Mouse (Mus musculus) MEL (cell line): ENCODE measurements around the gene Gng7. TPM values are rescaled to one million over a fixed set of nuclear protein-coding genes. Genes with fewer than 3 reads are reported as not detected.

Source experiments
- DNase-seq: peaks from one replicate; pipeline ENCODE4 v3.0.0; 2011; ENCODE audit warnings: low read depth, low spot score
- H3K27ac ChIP-seq: 2 replicates; pipeline ENCODE4 v1.5.1; 2012; ENCODE audit warnings: low read depth, mild to moderate bottlenecking, control low read depth, low read length, moderate library complexity; ENCODE audit not compliant: control insufficient read depth
- H3K27me3 ChIP-seq, 2 experiments: fragments of 150-350 bp in 1 of 2; sonication (generic) in 1 of 2; 2 replicates each; pipeline ENCODE4 v1.6.1; 2012; ENCODE audit warnings: low read length in 2 of 2, mild to moderate bottlenecking in 2 of 2, improper control_type of control experiment in 1 of 2, moderate library complexity in 1 of 2; ENCODE audit not compliant: insufficient read depth in 2 of 2, control insufficient read depth in 1 of 2
- H3K36me3 ChIP-seq, 2 experiments: 2 replicates each; pipeline ENCODE4 v1.6.1; 2012 to 2014; ENCODE audit warnings: low read length in 2 of 2, improper control_type of control experiment in 1 of 2, inconsistent platforms in 1 of 2, mild to moderate bottlenecking in 1 of 2; ENCODE audit not compliant: insufficient read depth in 2 of 2, control insufficient read depth in 1 of 2
- H3K4me1 ChIP-seq, 2 experiments: fragments of 150-350 bp in 1 of 2; sonication (generic) in 1 of 2; 2 replicates each; pipeline ENCODE4 v1.6.1; 2012; ENCODE audit warnings: low read length in 2 of 2, improper control_type of control experiment in 1 of 2, mild to moderate bottlenecking in 1 of 2; ENCODE audit not compliant: insufficient read depth in 2 of 2, control insufficient read depth in 1 of 2
- H3K4me3 ChIP-seq, 2 experiments: fragments of 150-350 bp in 1 of 2; sonication (generic) in 1 of 2; 2 replicates each; pipeline ENCODE4 v1.5.1; 2012; ENCODE audit warnings: low read depth in 2 of 2, low read length in 2 of 2, mild to moderate bottlenecking in 2 of 2, moderate library complexity in 2 of 2, control low read depth in 1 of 2, improper control_type of control experiment in 1 of 2; ENCODE audit not compliant: control insufficient read depth in 1 of 2, insufficient read depth in 1 of 2
- H3K79me2 ChIP-seq: 2 replicates; pipeline ENCODE4 v1.6.1; 2012; ENCODE audit warnings: mild to moderate bottlenecking, low read length, moderate library complexity; ENCODE audit not compliant: control insufficient read depth, poor library complexity, insufficient read depth
- H3K9ac ChIP-seq: 2 replicates; pipeline ENCODE4 v1.6.1; 2012; ENCODE audit warnings: low read depth, mild to moderate bottlenecking, control low read depth, low read length, moderate library complexity; ENCODE audit not compliant: control insufficient read depth, poor library complexity, severe bottlenecking
- H3K9me3 ChIP-seq: fragments of 150-350 bp; sonication (generic); replicated peaks from 2 replicates; pipeline ENCODE4 v1.6.1; 2012; ENCODE audit warnings: mild to moderate bottlenecking, low read length, improper control_type of control experiment, moderate library complexity; ENCODE audit not compliant: insufficient read depth
- BHLHE40 ChIP-seq: IDR thresholded peaks from 2 replicates; pipeline ENCODE4 v1.6.1; 2012; ENCODE audit warnings: low read depth, mild to moderate bottlenecking, inconsistent platforms, low read length, improper control_type of control experiment, borderline replicate concordance
- CTCF ChIP-seq, 3 experiments: IDR thresholded peaks in 2 of 3; conservative IDR thresholded peaks in 1 of 3; 2 replicates each; pipeline ENCODE4 v1.5.1; 2011 to 2012; ENCODE audit warnings: low read length in 3 of 3, low read depth in 2 of 3, mild to moderate bottlenecking in 2 of 3, improper control_type of control experiment in 1 of 3, inconsistent platforms in 1 of 3, mixed read lengths in 1 of 3, moderate library complexity in 1 of 3; ENCODE audit not compliant: control insufficient read depth in 1 of 3, insufficient read depth in 1 of 3, poor library complexity in 1 of 3, severe bottlenecking in 1 of 3
- GABPA ChIP-seq: IDR thresholded peaks from 2 replicates; pipeline ENCODE4 v1.6.1; 2012; ENCODE audit warnings: low read depth, mild to moderate bottlenecking, inconsistent platforms, low read length, improper control_type of control experiment, moderate library complexity
- GATA1 ChIP-seq: IDR thresholded peaks from 2 replicates; pipeline ENCODE4 v1.6.1; 2011; ENCODE audit warnings: low read depth, low read length, improper control_type of control experiment
- HCFC1 ChIP-seq: IDR thresholded peaks from 2 replicates; pipeline ENCODE4 v1.6.1; 2012; ENCODE audit warnings: low read depth, mild to moderate bottlenecking, inconsistent platforms, low read length, improper control_type of control experiment, moderate library complexity
- JUND ChIP-seq: IDR thresholded peaks from 2 replicates; pipeline ENCODE4 v1.6.1; 2011; ENCODE audit warnings: low read depth, mild to moderate bottlenecking, improper control_type of control experiment, low read length
- MAX ChIP-seq: IDR thresholded peaks from 2 replicates; pipeline ENCODE4 v1.6.1; 2011; ENCODE audit warnings: low read length, improper control_type of control experiment
- MAZ ChIP-seq: IDR thresholded peaks from 2 replicates; pipeline ENCODE4 v1.6.1; 2012; ENCODE audit warnings: low read depth, mild to moderate bottlenecking, inconsistent platforms, low read length, improper control_type of control experiment
- MXI1 ChIP-seq: IDR thresholded peaks from 2 replicates; pipeline ENCODE4 v1.6.1; 2011; ENCODE audit warnings: mild to moderate bottlenecking, low read depth, low read length, improper control_type of control experiment
- MYB ChIP-seq: IDR thresholded peaks from 2 replicates; pipeline ENCODE4 v1.6.1; 2011; ENCODE audit warnings: mild to moderate bottlenecking, low read depth, low read length, improper control_type of control experiment
- NELFE ChIP-seq: IDR thresholded peaks from 2 replicates; pipeline ENCODE4 v1.6.1; 2011; ENCODE audit warnings: low read depth, low read length, improper control_type of control experiment
- NRF1 ChIP-seq: IDR thresholded peaks from 2 replicates; pipeline ENCODE4 v1.6.1; 2014; ENCODE audit warnings: low read depth, mild to moderate bottlenecking, inconsistent platforms, low read length, improper control_type of control experiment, moderate library complexity; ENCODE audit not compliant: poor library complexity, insufficient read depth, severe bottlenecking
- POLR2AphosphoS5 ChIP-seq: IDR thresholded peaks from 2 replicates; pipeline ENCODE4 v1.6.1; 2012; ENCODE audit warnings: low read depth, borderline replicate concordance, mild to moderate bottlenecking, inconsistent platforms, low read length, moderate library complexity, mixed read lengths
- RCOR1 ChIP-seq: IDR thresholded peaks from 2 replicates; pipeline ENCODE4 v1.6.1; 2012; ENCODE audit warnings: low read depth, mild to moderate bottlenecking, inconsistent platforms, low read length, improper control_type of control experiment
- SMC3 ChIP-seq: IDR thresholded peaks from 2 replicates; pipeline ENCODE4 v1.6.1; 2011; ENCODE audit warnings: low read depth, low read length, improper control_type of control experiment
- TBP ChIP-seq: IDR thresholded peaks from 2 replicates; pipeline ENCODE4 v1.8.0; 2011; ENCODE audit warnings: low read depth, low read length, improper control_type of control experiment
- UBTF ChIP-seq: IDR thresholded peaks from 2 replicates; pipeline ENCODE4 v1.6.1; 2012; ENCODE audit warnings: low read depth, mild to moderate bottlenecking, inconsistent platforms, low read length, improper control_type of control experiment, moderate library complexity, borderline replicate concordance; ENCODE audit not compliant: insufficient read depth
- ZC3H11A ChIP-seq: IDR thresholded peaks from 2 replicates; pipeline ENCODE4 v1.6.1; 2012; ENCODE audit warnings: low read depth, mild to moderate bottlenecking, inconsistent platforms, low read length, improper control_type of control experiment
- ZMIZ1 ChIP-seq: IDR thresholded peaks from 2 replicates; pipeline ENCODE4 v1.6.1; 2012; ENCODE audit warnings: low read depth, mild to moderate bottlenecking, inconsistent platforms, low read length, improper control_type of control experiment, moderate library complexity
- ZNF384 ChIP-seq: IDR thresholded peaks from 2 replicates; pipeline ENCODE4 v1.6.1; 2012; ENCODE audit warnings: low read depth, mild to moderate bottlenecking, inconsistent platforms, low read length, improper control_type of control experiment
- polyA plus RNA-seq, 2 experiments: library from polyadenylated mRNA; stranded (reverse) in 1 of 2; unstranded in 1 of 2; fragments of >175 nt in 1 of 2; fragments of >200 nt in 1 of 2; gene quantifications; 2 replicates each; pipeline versions ENCODE4 v1.2.1 to v1.2.4; 2012; ENCODE audit warnings: low replicate concordance in 2 of 2, low read depth in 1 of 2; ENCODE audit not compliant: insufficient read length in 2 of 2, insufficient read depth in 1 of 2, missing spikeins in 1 of 2
- total RNA-seq: library from RNA; depleted of rRNA; stranded (reverse); fragments of 300-350 nt; gene quantifications from 2 replicates; pipeline ENCODE4 v1.2.3, GENCODE M21; 2012

Gene Gng7
- total and polyA plus RNA-seq, 3 experiments = 1.3 to 6.2 TPM; not detected in 1

DNA sequence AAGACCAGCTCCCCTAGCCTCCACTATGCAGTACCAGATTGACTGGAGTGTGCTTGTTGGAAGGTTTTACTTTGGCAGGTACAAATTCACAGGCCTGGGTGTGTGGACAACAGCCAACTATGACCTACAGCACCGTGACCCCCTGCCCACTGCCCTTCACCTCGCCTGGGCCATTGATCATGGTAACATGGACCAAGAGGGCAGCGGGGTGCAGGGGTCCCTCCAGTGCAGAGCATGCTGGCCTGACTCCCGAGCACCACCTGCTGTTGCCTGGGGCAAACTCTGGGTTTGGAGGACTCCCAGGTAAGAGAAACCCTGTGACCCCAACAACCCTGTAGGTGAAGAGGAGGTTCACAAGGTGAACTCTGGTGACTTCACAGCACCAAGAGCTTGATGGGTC lies 57.0 kb downstream of the Gng7 start:
- no peak overlapping the region for H3K4me3 ChIP-seq

DNA sequence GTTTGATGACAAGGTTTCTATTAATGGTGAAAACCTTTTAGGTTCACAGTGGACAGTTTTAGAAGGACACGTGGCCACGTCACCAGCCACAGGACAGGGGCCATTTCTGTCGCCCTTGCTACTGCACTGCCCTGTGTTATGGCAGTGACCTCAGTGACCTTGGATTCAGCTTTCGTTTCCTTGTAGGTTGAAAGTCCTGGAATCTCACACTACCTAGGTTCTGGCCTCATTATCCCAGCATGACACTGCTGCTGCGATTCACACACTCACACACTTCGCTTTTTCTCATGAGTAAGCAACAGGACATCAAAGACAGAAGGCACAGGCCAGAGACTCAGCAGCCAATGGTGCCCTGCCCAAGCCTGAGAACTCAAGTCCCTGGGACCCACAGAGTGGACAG lies 57.8 kb downstream of the Gng7 start:
- no peaks in the 10 kb centered on the region for H3K4me1 ChIP-seq
- no peak overlapping the region for H3K27ac ChIP-seq
- H3K27me3 ChIP-seq = no peaks in the 10 kb centered on the region
- DNase-seq = no peak
- H3K9ac ChIP-seq = no peak overlapping the region
- TF ChIP-seq MAZ = no peak
- TF ChIP-seq BHLHE40 = no peak
- TF ChIP-seq GABPA = no peak
- TF ChIP-seq NELFE = no peak
- TF ChIP-seq MXI1 = no peak
- no peak for TF ChIP-seq POLR2AphosphoS5
- TF ChIP-seq ZMIZ1 = no peak
- TF ChIP-seq ZC3H11A = no peak
- no peak for TF ChIP-seq MYB
- TF ChIP-seq MAX = no peak
- no peak for TF ChIP-seq ZNF384
- TF ChIP-seq NRF1 = no peak
- no peak for TF ChIP-seq GATA1
- TF ChIP-seq RCOR1 = no peak
- no peak for TF ChIP-seq UBTF
- no peak for TF ChIP-seq JUND
- TF ChIP-seq HCFC1 = no peak
- no peak for TF ChIP-seq CTCF (IDR thresholded peaks at IDR 0.05 in 2 of 3, conservative IDR thresholded peaks at IDR 0.05 in 1 of 3; ENCODE audit: control insufficient read depth in 1 of 3, insufficient read depth in 1 of 3, low read depth in 2 of 3, low read length in 3 of 3, poor library complexity in 1 of 3, severe bottlenecking in 1 of 3)
- H3K36me3 ChIP-seq = peaks cover 0 to 3% of the 10 kb centered on the region in 2 experiments; a peak in 1 of 4 replicates
- no peak overlapping the region for H3K4me3 ChIP-seq
- no peaks in the 10 kb centered on the region for H3K79me2 ChIP-seq
- H3K9me3 ChIP-seq = no peaks in the 10 kb centered on the region

More for the DNA sequence above, 57.0 kb downstream of the Gng7 start:
- H3K9me3 ChIP-seq = no peaks in the 10 kb centered on the region
- TF ChIP-seq SMC3 (0 out of 2 replicates have a peak, but pooled peaks have one; percentile 12), CTCF (IDR thresholded peaks at IDR 0.05 in 2 of 3, conservative IDR thresholded peaks at IDR 0.05 in 1 of 3; ENCODE audit: control insufficient read depth in 1 of 3, insufficient read depth in 1 of 3, low read depth in 2 of 3, low read length in 3 of 3, poor library complexity in 1 of 3, severe bottlenecking in 1 of 3) (peak in 2 of 3 experiments; percentile 11 to 26; a peak in 2 of 6 replicates), TBP (no peak)
- no peaks in the 10 kb centered on the region for H3K36me3 ChIP-seq
- no peaks in the 10 kb centered on the region for H3K4me1 ChIP-seq
- H3K79me2 ChIP-seq = no peaks in the 10 kb centered on the region
- no peak overlapping the region for H3K9ac ChIP-seq
- H3K27ac ChIP-seq = no peak overlapping the region
- DNase-seq = no peak
- no peaks in the 10 kb centered on the region for H3K27me3 ChIP-seq
